Mouse (Mus musculus) frontal cortex, adult 2 months (tissue): Measurements from ENCODE around the gene Snai1. TPM values are rescaled to one million over a fixed set of nuclear protein-coding genes. Genes with fewer than 3 reads are reported as not detected.

Experiments
- DNase-seq, 2 experiments: peaks; one replicate each; pipeline ENCODE4 v3.0.0; 2022; ENCODE audit warnings: low spot score in 1 of 2; ENCODE audit errors: extremely low spot score in 1 of 2
- polyA plus RNA-seq: library from polyadenylated mRNA; depleted of rRNA; stranded (reverse); fragments of >200 nt; gene quantifications from 2 replicates; pipeline ENCODE4 v1.2.3, GENCODE M21; 2012; rRNA removed

Gene Snai1
- 2.3 and 3.0 TPM in 2 replicates for polyA plus RNA-seq

- peak; percentile 46 to 75 for DNase-seq
Measured at GRCm38 (mm10) chr2:167537476-167538297, at the start of gene Snai1. Gene Snai1, plus strand, starts transcription at chr2:167538195.

DNA sequence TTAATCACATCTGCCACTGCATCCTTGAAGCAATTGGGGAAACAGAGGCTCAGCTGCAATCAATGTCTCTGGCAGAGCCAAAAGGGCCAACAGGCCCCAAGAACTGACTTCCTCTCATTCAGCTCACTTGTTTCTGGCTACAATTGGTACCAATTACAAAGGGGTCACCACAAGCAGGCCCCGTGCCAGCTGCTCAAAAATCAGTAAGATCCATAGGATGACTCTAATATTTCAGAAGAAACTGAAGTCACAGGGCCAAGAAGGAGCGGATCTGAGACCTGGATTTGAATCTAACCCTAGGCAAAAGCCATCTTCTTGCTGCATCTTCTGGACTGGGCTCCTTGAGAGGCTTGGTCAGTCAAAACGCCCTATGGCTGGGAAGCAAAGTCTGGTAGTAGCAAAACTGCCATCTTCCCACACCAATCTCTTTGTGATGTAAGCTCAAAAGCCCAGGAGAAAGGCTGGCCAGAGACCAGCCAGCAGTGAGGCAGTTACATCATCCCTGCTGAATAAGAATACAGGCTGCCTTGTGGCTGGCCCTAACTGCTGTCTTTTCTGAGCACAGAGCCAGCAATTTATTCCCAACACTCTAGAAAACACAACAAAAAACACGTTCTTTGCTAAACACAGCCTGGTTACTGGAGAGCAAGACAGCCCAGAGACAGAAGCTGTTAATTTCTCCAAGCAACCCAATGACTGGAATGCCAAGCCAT lies 47.0 kb upstream of the Snai1 start:
- peak; percentile 72 to 76 for DNase-seq

- DNase-seq, result peak in 1 of 2 experiments; percentile 32
Measured at GRCm38 (mm10) chr2:167491757-167492708, 46.0 kb upstream of the Snai1 start, which contains the start of gene Rnf114. Gene Rnf114, plus strand, starts transcription at chr2:167492645.

GRCm38 (mm10) chr2:167492713-167493636 lies 45.0 kb upstream of the Snai1 start, which contains the start of gene Spata2:
Gene Spata2, minus strand, starts transcription at chr2:167492887.
- DNase-seq, result peak; percentile 86 to 95

- DNase-seq, result peak in 1 of 2 experiments; percentile 74
Measured at GRCm38 (mm10) chr2:167496437-167496836, 41.6 kb upstream of the Snai1 start.

- no peak for DNase-seq
Measured at GRCm38 (mm10) chr2:167497272-167497671, 40.7 kb upstream of the Snai1 start.

DNA sequence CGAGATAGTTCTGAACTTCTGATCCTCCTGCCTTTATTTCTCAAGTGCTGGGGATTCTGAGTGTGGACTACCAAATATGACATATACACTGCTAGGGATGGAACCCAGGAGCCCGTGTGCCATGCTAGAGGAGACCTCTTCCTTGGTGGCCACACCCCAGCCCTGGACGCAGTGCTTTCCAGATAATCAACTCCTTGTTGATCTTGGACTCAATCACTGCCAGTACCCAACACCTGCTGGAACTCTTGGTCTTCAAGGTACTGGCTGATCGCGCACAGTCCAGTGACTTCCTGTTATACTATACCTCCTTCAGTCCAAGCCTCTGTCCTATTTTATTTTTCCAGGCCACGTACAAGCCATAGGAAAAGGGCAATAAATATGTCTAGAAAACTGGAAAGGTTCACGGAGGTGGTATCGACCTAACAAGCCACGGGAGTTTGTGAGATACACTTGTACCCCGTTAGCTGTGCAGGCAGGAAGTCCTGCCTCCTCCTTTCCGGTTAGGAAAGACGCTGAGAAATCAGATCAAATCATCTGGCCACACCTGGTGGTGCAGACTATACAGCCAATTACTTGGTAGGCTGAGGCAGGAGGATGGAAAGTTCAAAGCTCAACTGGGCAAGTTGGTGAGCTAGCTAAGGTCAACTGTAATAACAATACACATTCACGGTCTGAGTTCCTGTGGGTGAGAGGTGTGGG lies 35.3 kb upstream of the Snai1 start:
- DNase-seq, result no peak

DNA sequence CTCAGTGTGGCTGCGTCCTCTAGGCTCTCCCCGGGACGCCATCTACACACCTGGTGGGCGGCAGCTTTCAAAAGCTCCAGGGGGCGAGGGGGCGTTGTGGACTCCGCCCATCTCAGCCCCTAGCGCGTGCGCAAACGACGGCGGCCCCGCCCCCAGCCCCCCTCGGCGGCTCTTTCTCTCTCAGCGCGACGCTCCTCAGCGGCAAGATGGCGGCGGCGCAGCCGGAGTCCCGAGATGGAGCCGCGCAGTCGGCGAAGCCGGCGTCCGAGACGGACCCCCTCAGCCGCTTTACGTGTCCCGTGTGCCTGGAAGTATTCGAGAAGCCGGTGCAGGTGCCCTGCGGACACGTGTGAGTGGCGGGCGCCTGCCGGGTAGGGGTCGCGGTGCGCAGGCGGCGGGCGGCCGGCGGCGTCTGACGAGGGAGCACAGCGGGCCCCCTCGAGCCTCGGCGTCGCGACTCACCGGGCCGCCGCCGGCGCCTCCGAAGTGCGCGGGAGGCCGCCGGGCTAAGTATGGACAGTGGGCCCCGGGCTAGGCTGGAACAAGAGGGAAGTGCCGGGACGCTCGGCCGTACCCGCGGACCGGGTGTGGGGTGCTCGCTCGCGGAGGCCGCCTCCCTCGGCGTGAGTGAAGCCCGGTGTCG lies 34.6 kb upstream of the Snai1 start:
- peak; percentile 69 to 91 for DNase-seq

DNA sequence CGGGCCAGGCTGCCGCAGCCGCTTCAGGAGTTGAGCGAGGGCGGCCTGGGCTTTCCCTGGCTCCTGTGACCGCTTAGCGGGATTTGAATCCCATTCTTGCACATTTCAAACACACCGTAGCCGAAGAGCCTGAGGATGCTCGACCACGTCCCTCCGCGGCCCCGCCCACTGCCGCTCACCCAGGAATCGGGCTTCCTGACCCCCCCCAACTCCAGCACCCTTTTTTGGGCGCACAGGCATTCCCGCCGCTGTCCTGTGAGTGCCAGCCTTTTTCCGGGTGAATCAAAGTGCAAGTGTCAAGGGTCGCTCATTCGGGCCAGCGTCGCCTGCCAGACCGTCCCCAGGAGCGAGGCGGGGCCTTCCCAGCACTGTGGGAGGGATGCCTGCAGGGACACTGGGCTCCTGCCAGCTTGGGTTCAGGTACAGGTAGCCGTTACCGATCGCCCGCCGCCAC lies 34.1 kb upstream of the Snai1 start:
- peak in 1 of 2 experiments; percentile 35 for DNase-seq

DNA sequence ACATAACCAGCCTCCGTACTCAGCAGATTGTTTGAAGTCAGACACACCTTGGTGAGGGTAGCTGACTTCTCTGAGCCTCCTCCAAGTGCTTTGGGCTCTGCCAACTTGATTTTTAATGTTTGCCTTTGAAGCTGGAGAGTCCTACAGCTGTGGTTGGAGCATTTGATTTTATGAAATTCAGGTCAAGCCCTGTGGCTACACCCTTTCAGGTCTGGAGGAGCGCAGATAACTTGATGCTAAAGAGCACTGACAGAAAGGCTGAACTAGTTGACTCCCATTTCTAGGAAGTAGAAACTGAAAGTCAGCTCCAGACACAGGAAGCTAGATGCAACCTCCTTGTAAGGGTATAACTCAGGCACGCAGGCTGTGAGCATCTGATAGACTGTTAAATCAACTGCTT lies 32.9 kb upstream of the Snai1 start:
- no peak for DNase-seq

GRCm38 (mm10) chr2:167506546-167507260 lies 31.3 kb upstream of the Snai1 start:
- no peak for DNase-seq

DNA sequence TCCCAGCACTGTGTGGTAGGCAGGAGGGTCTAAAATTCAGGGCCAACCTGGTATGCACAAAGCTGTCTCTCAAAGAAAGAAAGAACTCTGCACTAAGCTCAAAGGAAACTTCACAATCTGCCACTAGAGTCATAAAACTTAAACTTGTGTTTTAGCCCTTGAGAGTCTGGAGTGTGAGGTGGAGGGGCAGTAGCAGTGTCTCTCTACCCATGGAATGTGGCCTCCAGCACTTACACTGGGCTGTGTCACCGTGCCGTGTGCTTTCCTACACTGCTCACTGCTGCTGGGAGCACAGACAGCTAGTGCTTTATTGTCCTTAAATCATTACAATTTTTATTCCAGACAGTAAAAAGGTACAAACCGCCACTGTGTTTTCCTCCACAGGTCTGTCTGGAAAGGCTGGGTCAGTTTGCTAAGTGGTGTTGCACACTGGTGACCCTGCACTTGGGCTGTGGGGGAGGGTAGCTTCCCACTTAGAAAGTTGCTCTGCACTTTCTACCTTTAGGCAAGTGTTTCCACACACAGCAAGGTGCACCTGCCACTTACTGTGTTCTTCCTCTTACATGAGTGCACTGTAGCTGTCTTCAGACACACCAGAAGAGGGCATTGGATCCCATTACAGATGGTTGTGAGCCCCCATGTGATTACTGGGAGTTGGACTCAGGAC lies 30.1 kb upstream of the Snai1 start:
- no peak for DNase-seq

DNA sequence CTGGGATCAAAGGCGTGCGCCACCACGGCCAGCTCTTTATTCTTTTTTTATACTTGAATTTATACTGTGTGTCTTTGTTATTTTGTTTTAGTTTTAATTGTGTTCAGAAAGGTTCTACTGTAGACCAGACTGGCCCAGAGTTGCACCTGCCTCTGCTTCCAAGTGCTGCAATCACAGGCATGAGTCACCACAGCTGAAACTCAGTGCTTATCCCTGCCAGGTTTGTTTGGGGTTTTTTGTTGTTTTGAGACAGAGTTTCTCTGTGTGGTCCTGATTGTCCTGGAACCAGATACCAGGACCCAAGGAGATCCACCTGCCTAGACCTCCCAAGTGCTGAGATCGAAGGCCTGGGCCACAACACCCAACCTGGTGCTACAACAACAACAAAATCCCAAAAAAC lies 29.4 kb upstream of the Snai1 start:
- no peak for DNase-seq

- no peak for DNase-seq
Measured at GRCm38 (mm10) chr2:167510485-167510884, 27.5 kb upstream of the Snai1 start.

- DNase-seq, result no peak
Measured at GRCm38 (mm10) chr2:167512365-167512764, 25.6 kb upstream of the Snai1 start.

GRCm38 (mm10) chr2:167512970-167513369 lies 25.0 kb upstream of the Snai1 start:
- no peak for DNase-seq

- DNase-seq, result no peak
Measured at GRCm38 (mm10) chr2:167514641-167515040, 23.4 kb upstream of the Snai1 start.
